Mouse (Mus musculus) spleen, adult 2 months (tissue): ENCODE measurements around the gene Mgll. TPM values are rescaled to one million over a fixed set of nuclear protein-coding genes. Genes with fewer than 3 reads are reported as not detected.

Source experiments
- DNase-seq, 2 experiments: peaks; one replicate each; pipeline versions ENCODE4 v3.0.0 to v3.0.0-alpha.2; 2012 to 2021; ENCODE audit warnings: low spot score in 2 of 2, low read depth in 1 of 2
- H3K27ac ChIP-seq: fragments of 200-500 bp; 2 replicates; pipeline ENCODE4 v1.5.1; 2012; ENCODE audit warnings: low read length, inconsistent platforms; ENCODE audit not compliant: insufficient read depth
- H3K27me3 ChIP-seq: fragments of 200-500 bp; 2 replicates; pipeline ENCODE4 v1.6.1; 2012; ENCODE audit warnings: mild to moderate bottlenecking, moderate library complexity, low read length, inconsistent platforms; ENCODE audit not compliant: control insufficient read depth, insufficient read depth
- H3K36me3 ChIP-seq: fragments of 200-500 bp; 2 replicates; pipeline ENCODE4 v1.6.1; 2012; ENCODE audit warnings: mild to moderate bottlenecking, low read length, inconsistent platforms; ENCODE audit not compliant: control insufficient read depth, insufficient read depth
- H3K4me1 ChIP-seq: fragments of 200-500 bp; 2 replicates; pipeline ENCODE4 v1.6.1; 2011; ENCODE audit warnings: inconsistent platforms; ENCODE audit not compliant: control insufficient read depth, insufficient read depth, insufficient read length
- H3K4me3 ChIP-seq: fragments of 200-500 bp; 2 replicates; pipeline ENCODE4 v1.5.1; 2011; ENCODE audit warnings: mild to moderate bottlenecking, inconsistent platforms; ENCODE audit not compliant: insufficient read depth, insufficient read length; ENCODE audit errors: extremely low read depth
- CTCF ChIP-seq: fragments of 200-500 bp; IDR thresholded peaks from 2 replicates; pipeline ENCODE4 v1.5.1; 2011; ENCODE audit warnings: mild to moderate bottlenecking, inconsistent platforms; ENCODE audit not compliant: insufficient read depth, insufficient read length, insufficient replicate concordance; ENCODE audit errors: extremely low read depth
- POLR2A ChIP-seq: fragments of 200-500 bp; IDR thresholded peaks from 2 replicates; pipeline ENCODE4 v1.6.1; 2011; ENCODE audit warnings: low read depth, low read length, inconsistent platforms
- WGBS: fragments of 180-500 bp; shearing (Covaris S2); methylation state at CpG from one replicate; pipeline ENCODE4 v1.1.7; 2018; 5-methylcytosine and 5-hydroxymethylcytosine counted together
- polyA plus RNA-seq: library from polyadenylated mRNA; depleted of rRNA; stranded (reverse); fragments of >200 nt; gene quantifications from 2 replicates; pipeline ENCODE4 v1.2.3, GENCODE M21; 2012

Mgll gene
- polyA plus RNA-seq, 1 experiment, result 43.1 TPM

- H3K27me3 ChIP-seq, result no peaks in the 10 kb centered on the region
- WGBS, result 84% methylated on average over 17 of the region's 17 CpGs
- H3K4me3 ChIP-seq, result no peak overlapping the region
- DNase-seq, result no peak
- peaks cover 24% of the 10 kb centered on the region; the same call in 1 of the 2 replicates for H3K4me1 ChIP-seq
- H3K27ac ChIP-seq, result no peak overlapping the region
- TF ChIP-seq POLR2A (no peak), CTCF (no peak)
- no peaks in the 10 kb centered on the region for H3K36me3 ChIP-seq
Observed at GRCm38 (mm10) chr6:88732643-88733613, 8.7 kb downstream of the Mgll start.

- Histone ChIP-seq H3K4me3 (no peak overlapping the region), H3K27ac (no peak overlapping the region), H3K27me3 (no peaks in the 10 kb centered on the region), H3K36me3 (no peaks in the 10 kb centered on the region), H3K4me1 (peaks cover 19% of the 10 kb centered on the region; the same call in 1 of the 2 replicates)
- TF ChIP-seq POLR2A (no peak), CTCF (no peak)
- no peak for DNase-seq
- WGBS, result 73% methylated on average over 8 of the region's 8 CpGs
Observed at GRCm38 (mm10) chr6:88736337-88736736, 12.1 kb downstream of the Mgll start.

- no peak for DNase-seq
Observed at GRCm38 (mm10) chr6:88736741-88737508, 12.7 kb downstream of the Mgll start.

GRCm38 (mm10) chr6:88737509-88737888 lies 13.3 kb downstream of the Mgll start:
- H3K4me1 ChIP-seq, result peaks cover 13% of the 10 kb centered on the region; the same call in 1 of the 2 replicates
- DNase-seq, result no peak
- H3K27me3 ChIP-seq, result no peaks in the 10 kb centered on the region
- H3K27ac ChIP-seq, result no peak overlapping the region
- no peak overlapping the region for H3K4me3 ChIP-seq
- no peaks in the 10 kb centered on the region for H3K36me3 ChIP-seq
- no peak for TF ChIP-seq POLR2A
- TF ChIP-seq CTCF, result no peak
- 90% methylated on average over 6 of the region's 6 CpGs for WGBS

More at GRCm38 (mm10) chr6:88736741-88737508, 12.7 kb downstream of the Mgll start:
- H3K4me3 ChIP-seq, result no peak overlapping the region
- no peak for TF ChIP-seq POLR2A
- TF ChIP-seq CTCF, result no peak
- no peaks in the 10 kb centered on the region for H3K27me3 ChIP-seq
- H3K4me1 ChIP-seq, result peaks cover 13% of the 10 kb centered on the region; the same call in 1 of the 2 replicates
- 69% methylated on average over 16 of the region's 16 CpGs for WGBS
- H3K36me3 ChIP-seq, result no peaks in the 10 kb centered on the region
- no peak overlapping the region for H3K27ac ChIP-seq

- 87% methylated on average over 3 of the region's 3 CpGs for WGBS
- Histone ChIP-seq H3K36me3 (no peaks in the 10 kb centered on the region), H3K27ac (no peak overlapping the region; the same call in 1 of the 2 replicates), H3K27me3 (no peaks in the 10 kb centered on the region), H3K4me1 (peaks cover 13% of the 10 kb centered on the region; the same call in 1 of the 2 replicates), H3K4me3 (no peak overlapping the region)
- DNase-seq, result no peak
- TF ChIP-seq CTCF, result no peak
Observed at GRCm38 (mm10) chr6:88741041-88741440, 16.8 kb downstream of the Mgll start.

- H3K4me3 ChIP-seq, result no peak overlapping the region
- H3K36me3 ChIP-seq, result no peaks in the 10 kb centered on the region
- H3K4me1 ChIP-seq, result peaks cover 10% of the 10 kb centered on the region; the same call in 1 of the 2 replicates
- H3K27me3 ChIP-seq, result no peaks in the 10 kb centered on the region
- no peak overlapping the region for H3K27ac ChIP-seq
- TF ChIP-seq CTCF (no peak), POLR2A (no peak)
- DNase-seq, result no peak
- 66% methylated on average over 3 of the region's 3 CpGs for WGBS
Observed at GRCm38 (mm10) chr6:88741791-88742190, 17.6 kb downstream of the Mgll start.
